Mouse (Mus musculus) lung, embryonic 16.5 days (tissue): ENCODE data around the gene Sept7. TPM values are rescaled to one million over a fixed set of nuclear protein-coding genes. Genes with fewer than 3 reads are reported as not detected.
"Not testable (repeated sequence)": the region's sequence is repeated elsewhere in the genome, so short reads cannot be mapped to it uniquely, and the experiment has no call there.

Experiments
- ATAC-seq: fragments of 200-750 bp; cut with Nextera tagmentation; 2 replicates; pipeline ENCODE4 v1.8.0; 2017; ENCODE audit warnings: low read depth, mild to moderate bottlenecking, moderate library complexity
- H3K27ac ChIP-seq: fragments of 300-500 bp; sonication (generic); 2 replicates; pipeline ENCODE4 v1.5.1; 2014; ENCODE audit warnings: mild to moderate bottlenecking, control low read depth, low read length
- H3K27me3 ChIP-seq: fragments of 300-500 bp; sonication (generic); 2 replicates; pipeline ENCODE4 v1.6.1; 2014; ENCODE audit warnings: low read depth, low read length, mixed read lengths; ENCODE audit not compliant: control insufficient read depth, insufficient read depth
- H3K36me3 ChIP-seq: fragments of 300-500 bp; sonication (generic); 2 replicates; pipeline ENCODE4 v1.6.1; 2014; ENCODE audit warnings: low read length; ENCODE audit not compliant: control insufficient read depth, insufficient read depth
- H3K4me1 ChIP-seq: fragments of 300-500 bp; sonication (generic); replicated peaks from 2 replicates; pipeline ENCODE4 v1.6.1; 2014; ENCODE audit warnings: low read length, mixed read lengths; ENCODE audit not compliant: control insufficient read depth, insufficient read depth
- H3K4me2 ChIP-seq: fragments of 300-500 bp; sonication (generic); 2 replicates; pipeline ENCODE4 v1.6.1; 2014; ENCODE audit warnings: low read depth, low read length, control low read depth
- H3K4me3 ChIP-seq: fragments of 300-500 bp; sonication (generic); 2 replicates; pipeline ENCODE4 v1.5.1; 2014; ENCODE audit warnings: mild to moderate bottlenecking, low read length, control low read depth
- H3K9ac ChIP-seq: fragments of 300-500 bp; sonication (generic); 2 replicates; pipeline ENCODE4 v1.6.1; 2014; ENCODE audit warnings: low read length, control low read depth
- H3K9me3 ChIP-seq: fragments of 300-500 bp; sonication (generic); 2 replicates; pipeline ENCODE4 v1.6.1; 2016; ENCODE audit warnings: low read length; ENCODE audit not compliant: control insufficient read depth
- WGBS: fragments of 180-500 bp; shearing (Covaris S2); extraction: QIAGEN DNeasy Blood & Tissue Kit; methylation state at CpG from one replicate; pipeline ENCODE4 v1.1.7; 2014; 5-methylcytosine and 5-hydroxymethylcytosine counted together
- polyA plus RNA-seq: library from polyadenylated mRNA; unstranded; fragments of >200 nt; fragmentation: Nextera tagmentation; extraction: Ambion mirVana; gene quantifications from 2 replicates; pipeline ENCODE4 v1.2.1, GENCODE M21; 2015

The Sept7 gene
- polyA plus RNA-seq, 1 experiment from 2014 or later = 327 TPM

- Histone ChIP-seq H3K27ac (no peak overlapping the region), H3K4me3 (no peak overlapping the region), H3K4me2 (no peak overlapping the region), H3K9me3 (no peaks in the 10 kb centered on the region), H3K36me3 (peaks cover 7% of the 10 kb centered on the region), H3K4me1 (no peaks in the 10 kb centered on the region), H3K27me3 (no peaks in the 10 kb centered on the region), H3K9ac (no peak overlapping the region)
- ATAC-seq = no peak
- WGBS = 88% methylated on average over 2 of the region's 2 CpGs
Measured at GRCm38 (mm10) chr9:25271902-25272301, 19.7 kb downstream of the Sept7 start.

DNA sequence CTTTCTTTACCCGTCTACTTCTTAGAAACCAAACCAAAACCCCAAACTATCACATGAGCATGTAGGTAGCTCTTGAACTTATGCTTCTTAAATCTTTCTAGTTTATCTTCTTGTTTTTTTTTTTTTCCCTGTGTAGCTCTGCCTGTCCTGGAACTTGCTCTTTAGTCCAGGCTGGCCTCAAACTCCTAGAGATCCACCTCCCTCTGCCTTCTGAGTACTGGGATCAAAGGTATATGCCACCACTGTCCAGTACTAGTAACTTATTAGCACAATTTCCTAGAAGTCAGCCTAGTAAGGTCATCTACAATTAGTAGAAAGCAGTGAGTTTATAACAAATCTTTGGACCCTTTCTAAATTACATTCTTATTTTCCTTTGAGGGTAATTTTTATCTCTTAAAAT, 37.6 kb downstream of the Sept7 start:
- WGBS = 81% methylated on average over 1 of the region's 1 CpGs
- no peaks in the 10 kb centered on the region for H3K27me3 ChIP-seq
- H3K4me2 ChIP-seq = no peak overlapping the region
- no peak overlapping the region for H3K9ac ChIP-seq
- ATAC-seq = no peak
- peaks cover 20% of the 10 kb centered on the region for H3K36me3 ChIP-seq
- H3K27ac ChIP-seq = no peak overlapping the region
- no peaks in the 10 kb centered on the region for H3K4me1 ChIP-seq
- no peaks in the 10 kb centered on the region for H3K9me3 ChIP-seq
- H3K4me3 ChIP-seq = no peak overlapping the region

- Histone ChIP-seq H3K9me3 (no peaks in the 10 kb centered on the region), H3K4me1 (no peaks in the 10 kb centered on the region), H3K4me3 (no peak overlapping the region), H3K36me3 (peaks cover 18% of the 10 kb centered on the region), H3K27me3 (no peaks in the 10 kb centered on the region), H3K4me2 (no peak overlapping the region), H3K27ac (no peak overlapping the region), H3K9ac (no peak overlapping the region)
- ATAC-seq = peak; percentile 74
- WGBS = 69% methylated on average over 1 of the region's 1 CpGs
Measured at GRCm38 (mm10) chr9:25309505-25310182, 57.4 kb downstream of the Sept7 start.

- no peak for ATAC-seq
- Histone ChIP-seq H3K27ac (no peak overlapping the region), H3K9me3 (no peaks in the 10 kb centered on the region), H3K27me3 (no peaks in the 10 kb centered on the region), H3K4me2 (no peak overlapping the region), H3K4me3 (no peak overlapping the region), H3K9ac (no peak overlapping the region), H3K4me1 (no peaks in the 10 kb centered on the region), H3K36me3 (peaks cover 3% of the 10 kb centered on the region; the same call in 1 of the 2 replicates)
- 51% methylated on average over 4 of the region's 4 CpGs for WGBS
Measured at GRCm38 (mm10) chr9:25314304-25314703, 62.1 kb downstream of the Sept7 start.

GRCm38 (mm10) chr9:25317827-25318505, 65.7 kb downstream of the Sept7 start:
- Histone ChIP-seq H3K27me3 (no peaks in the 10 kb centered on the region), H3K4me3 (no peak overlapping the region), H3K27ac (no peak overlapping the region), H3K9me3 (no peaks in the 10 kb centered on the region), H3K4me2 (no peak overlapping the region), H3K4me1 (no peaks in the 10 kb centered on the region), H3K9ac (no peak overlapping the region), H3K36me3 (no peaks in the 10 kb centered on the region)
- ATAC-seq = peak; percentile 80; the same call in 1 of the 2 replicates
- 45% methylated on average over 4 of the region's 4 CpGs for WGBS

DNA sequence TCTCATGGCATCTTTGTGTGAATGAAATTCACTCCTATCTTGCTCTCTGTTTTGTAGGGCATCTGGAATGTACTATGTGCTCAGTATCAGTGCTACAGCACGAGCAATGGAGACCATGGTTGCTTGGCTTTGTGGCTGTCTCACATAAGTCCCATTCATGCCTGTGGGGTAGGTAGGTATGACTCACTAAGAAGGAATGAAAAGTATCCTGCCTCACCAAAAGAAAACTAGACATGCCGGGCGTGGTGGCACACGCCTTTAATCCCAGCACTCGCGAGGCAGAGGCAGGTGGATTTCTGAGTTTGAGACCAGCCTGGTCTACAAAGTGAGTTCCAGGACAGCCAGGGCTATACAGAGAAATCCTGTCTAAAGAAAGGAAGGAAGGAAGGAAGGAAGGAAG, 67.4 kb downstream of the Sept7 start:
- not testable (repeated sequence) for ATAC-seq
- 78% methylated on average over 6 of the region's 6 CpGs for WGBS

GRCm38 (mm10) chr9:25327727-25328370, 75.6 kb downstream of the Sept7 start:
- H3K4me1 ChIP-seq = no peaks in the 10 kb centered on the region
- H3K4me3 ChIP-seq = no peak overlapping the region
- H3K27ac ChIP-seq = no peak overlapping the region
- ATAC-seq = no peak
- H3K36me3 ChIP-seq = no peaks in the 10 kb centered on the region
- H3K9me3 ChIP-seq = no peaks in the 10 kb centered on the region
- no peak overlapping the region for H3K9ac ChIP-seq
- H3K27me3 ChIP-seq = no peaks in the 10 kb centered on the region
- no peak overlapping the region for H3K4me2 ChIP-seq
- WGBS = 60% methylated on average over 4 of the region's 4 CpGs

More for the DNA sequence above, 67.4 kb downstream of the Sept7 start:
- not testable (repeated sequence) for H3K4me1 ChIP-seq, H3K36me3 ChIP-seq, H3K4me3 ChIP-seq, H3K27me3 ChIP-seq, H3K4me2 ChIP-seq, H3K9me3 ChIP-seq, H3K9ac ChIP-seq, H3K27ac ChIP-seq

- Histone ChIP-seq H3K4me1 (no peaks in the 10 kb centered on the region), H3K9me3 (no peaks in the 10 kb centered on the region), H3K27me3 (no peaks in the 10 kb centered on the region), H3K4me2 (no peak overlapping the region), H3K9ac (no peak overlapping the region), H3K4me3 (no peak overlapping the region), H3K36me3 (no peaks in the 10 kb centered on the region), H3K27ac (no peak overlapping the region)
- ATAC-seq = no peak
- 65% methylated on average over 11 of the region's 11 CpGs for WGBS
Measured at GRCm38 (mm10) chr9:25328946-25329723, 76.9 kb downstream of the Sept7 start.
